Mouse (Mus musculus) midbrain, embryonic 15.5 days (tissue): ENCODE measurements around the gene Map3k3. TPM values are rescaled to one million over a fixed set of nuclear protein-coding genes. Genes with fewer than 3 reads are reported as not detected.

Experiments used
- ATAC-seq: fragments of 200-750 bp; cut with Nextera tagmentation; replicated peaks from 2 replicates; pipeline ENCODE4 v1.8.0; 2017; ENCODE audit warnings: moderate TSS enrichment
- H3K27ac ChIP-seq: fragments of 300-500 bp; sonication (generic); 2 replicates; pipeline ENCODE4 v1.5.1; 2015; ENCODE audit warnings: mild to moderate bottlenecking, inconsistent platforms
- H3K27me3 ChIP-seq: fragments of 300-500 bp; sonication (generic); replicated peaks from 2 replicates; pipeline ENCODE4 v1.6.1; 2015; ENCODE audit warnings: inconsistent platforms
- H3K36me3 ChIP-seq: fragments of 300-500 bp; sonication (generic); replicated peaks from 2 replicates; pipeline ENCODE4 v1.6.1; 2015; ENCODE audit warnings: inconsistent platforms
- H3K4me1 ChIP-seq: fragments of 300-500 bp; sonication (generic); 2 replicates; pipeline ENCODE4 v1.6.1; 2015; ENCODE audit warnings: inconsistent platforms
- H3K4me2 ChIP-seq: fragments of 300-500 bp; sonication (generic); 2 replicates; pipeline ENCODE4 v1.6.1; 2015; ENCODE audit warnings: inconsistent platforms, mild to moderate bottlenecking, moderate library complexity
- H3K4me3 ChIP-seq: fragments of 300-500 bp; sonication (generic); 2 replicates; pipeline ENCODE4 v1.5.1; 2015; ENCODE audit warnings: mild to moderate bottlenecking, inconsistent platforms
- H3K9ac ChIP-seq: fragments of 300-500 bp; sonication (generic); 2 replicates; pipeline ENCODE4 v1.6.1; 2015; ENCODE audit warnings: mild to moderate bottlenecking, inconsistent platforms
- H3K9me3 ChIP-seq: fragments of 300-500 bp; sonication (generic); 2 replicates; pipeline ENCODE4 v1.6.1; 2016; ENCODE audit warnings: inconsistent platforms
- WGBS: fragments of 180-500 bp; shearing (Covaris S2); methylation state at CpG from one replicate; pipeline ENCODE4 v1.1.7; 2015; ENCODE audit warnings: mixed read lengths; 5-methylcytosine and 5-hydroxymethylcytosine counted together
- polyA plus RNA-seq: library from polyadenylated mRNA; unstranded; fragments of >200 nt; fragmentation: Nextera tagmentation; extraction: Ambion mirVana; gene quantifications from 2 replicates; pipeline ENCODE4 v1.2.1, GENCODE M21; 2015

Map3k3 gene
- polyA plus RNA-seq, 1 experiment from 2014 or later: 13.7 TPM

DNA sequence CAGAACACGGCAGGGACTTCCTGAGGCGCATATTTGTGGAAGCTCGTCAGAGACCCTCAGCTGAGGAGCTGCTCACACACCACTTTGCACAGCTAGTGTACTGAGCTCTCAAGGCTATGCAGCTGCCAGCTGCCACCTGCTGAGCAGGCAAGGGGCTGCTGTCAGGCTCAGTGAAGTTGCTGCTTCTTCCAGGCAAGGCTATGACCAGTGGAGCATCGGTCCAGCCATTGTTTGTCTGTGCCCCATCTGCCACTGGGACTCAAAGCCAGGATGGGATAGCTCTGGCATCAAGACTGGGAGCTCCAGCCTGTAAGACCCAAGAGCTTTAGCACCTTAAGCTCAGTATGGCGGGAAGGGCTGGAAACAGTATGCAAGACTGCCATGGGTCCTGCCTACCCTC is 69.7 kb downstream of the Map3k3 start:
- WGBS: 66% methylated on average over 5 of the region's 5 CpGs
- no peak overlapping the region for H3K27ac ChIP-seq
- ATAC-seq: no peak
- no peaks in the 10 kb centered on the region for H3K9me3 ChIP-seq
- no peak overlapping the region for H3K4me2 ChIP-seq
- H3K4me1 ChIP-seq: peaks cover 20% of the 10 kb centered on the region
- no peaks in the 10 kb centered on the region for H3K27me3 ChIP-seq
- no peak overlapping the region for H3K9ac ChIP-seq
- no peak overlapping the region for H3K4me3 ChIP-seq
- peaks cover 36% of the 10 kb centered on the region for H3K36me3 ChIP-seq

DNA sequence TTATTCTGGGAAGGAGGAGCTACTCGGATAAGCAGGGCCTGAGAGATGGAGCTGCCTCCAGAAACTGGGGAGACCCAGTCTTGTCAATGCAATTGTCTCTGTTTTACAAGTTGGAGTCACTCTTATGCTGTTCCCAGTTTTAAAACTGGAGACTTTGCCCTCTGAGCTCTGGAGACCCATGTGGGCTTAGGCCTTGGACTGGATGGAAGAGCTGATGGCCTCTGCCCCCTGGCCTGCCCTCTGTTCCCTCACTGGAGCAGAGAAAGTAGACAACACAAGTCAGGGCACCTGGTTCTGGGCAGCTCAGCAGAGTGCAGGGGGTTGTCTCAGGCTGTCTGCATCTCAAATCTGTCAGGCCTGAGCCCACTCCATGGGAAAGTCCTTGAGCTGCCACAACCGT is 70.4 kb downstream of the Map3k3 start:
- H3K4me3 ChIP-seq: no peak overlapping the region
- no peaks in the 10 kb centered on the region for H3K9me3 ChIP-seq
- ATAC-seq: no peak
- 0 out of 2 replicates have a peak overlapping the region, but pooled peaks have one; percentile 12 for H3K27ac ChIP-seq
- H3K9ac ChIP-seq: no peak overlapping the region
- H3K27me3 ChIP-seq: no peaks in the 10 kb centered on the region
- 75% methylated on average over 2 of the region's 2 CpGs for WGBS
- no peak overlapping the region for H3K4me2 ChIP-seq
- peaks cover 27% of the 10 kb centered on the region for H3K4me1 ChIP-seq
- H3K36me3 ChIP-seq: peaks cover 33% of the 10 kb centered on the region

DNA sequence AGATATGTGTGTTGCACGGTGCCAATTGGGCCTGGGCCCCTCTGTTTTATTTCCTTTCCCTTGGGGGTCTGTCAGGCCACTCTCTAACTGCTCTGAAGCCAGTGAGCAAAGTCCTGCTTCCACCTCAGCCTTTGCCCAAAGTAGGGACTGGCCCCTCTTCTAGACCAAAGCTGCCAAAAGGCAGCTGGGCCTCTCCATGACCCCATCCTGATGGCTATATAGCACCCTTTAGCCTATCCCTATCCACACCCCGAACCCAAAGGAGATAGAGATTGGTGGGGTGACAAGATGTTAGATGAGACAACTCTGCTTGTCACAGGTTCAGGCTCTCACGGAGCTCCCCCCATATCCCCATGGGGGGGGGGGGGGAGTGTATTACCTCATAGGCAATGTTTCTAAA is 71.3 kb downstream of the Map3k3 start:
- H3K4me3 ChIP-seq: no peak overlapping the region
- H3K36me3 ChIP-seq: peaks cover 24% of the 10 kb centered on the region
- WGBS: 77% methylated on average over 3 of the region's 3 CpGs
- H3K9ac ChIP-seq: no peak overlapping the region
- no peaks in the 10 kb centered on the region for H3K27me3 ChIP-seq
- H3K4me2 ChIP-seq: no peak overlapping the region
- ATAC-seq: no peak
- H3K27ac ChIP-seq: 0 out of 2 replicates have a peak overlapping the region, but pooled peaks have one; percentile 1
- H3K4me1 ChIP-seq: peaks cover 30% of the 10 kb centered on the region
- H3K9me3 ChIP-seq: no peaks in the 10 kb centered on the region

GRCm38 (mm10) chr11:106156257-106156656 is 71.8 kb downstream of the Map3k3 start:
- Histone ChIP-seq H3K9me3 (no peaks in the 10 kb centered on the region), H3K27me3 (no peaks in the 10 kb centered on the region), H3K4me2 (no peak overlapping the region), H3K27ac (no peak overlapping the region; the same call in 1 of the 2 replicates), H3K4me1 (peaks cover 35% of the 10 kb centered on the region), H3K4me3 (no peak overlapping the region), H3K36me3 (peaks cover 21% of the 10 kb centered on the region; the same call in 1 of the 2 replicates), H3K9ac (no peak overlapping the region)
- no peak for ATAC-seq
- 81% methylated on average over 1 of the region's 1 CpGs for WGBS

DNA sequence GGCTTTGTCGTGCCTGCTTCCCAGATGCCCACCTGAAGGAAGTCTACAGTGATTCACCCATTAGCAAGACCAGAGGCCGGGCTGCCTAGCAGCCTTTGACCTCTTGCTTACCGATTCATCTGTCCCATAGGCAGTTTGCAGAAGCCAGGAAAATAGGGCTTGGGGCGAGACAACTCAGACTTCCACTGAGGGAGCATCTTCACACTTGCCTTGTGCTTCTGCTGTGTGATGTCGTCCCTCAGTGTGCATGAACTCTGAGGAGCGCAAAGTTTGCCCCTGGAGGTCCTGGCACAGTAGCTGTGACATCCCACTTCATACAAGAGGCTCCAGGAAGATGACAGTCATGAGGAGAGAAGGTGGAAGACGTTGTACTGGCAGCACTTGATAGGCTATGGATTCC is 72.7 kb downstream of the Map3k3 start:
- Histone ChIP-seq H3K4me1 (peaks cover 41% of the 10 kb centered on the region), H3K27ac (no peak overlapping the region), H3K4me2 (no peak overlapping the region), H3K36me3 (peaks cover 17% of the 10 kb centered on the region; the same call in 1 of the 2 replicates), H3K27me3 (no peaks in the 10 kb centered on the region), H3K9me3 (no peaks in the 10 kb centered on the region), H3K9ac (no peak overlapping the region), H3K4me3 (no peak overlapping the region)
- no peak for ATAC-seq
- 90% methylated on average over 7 of the region's 7 CpGs for WGBS

DNA sequence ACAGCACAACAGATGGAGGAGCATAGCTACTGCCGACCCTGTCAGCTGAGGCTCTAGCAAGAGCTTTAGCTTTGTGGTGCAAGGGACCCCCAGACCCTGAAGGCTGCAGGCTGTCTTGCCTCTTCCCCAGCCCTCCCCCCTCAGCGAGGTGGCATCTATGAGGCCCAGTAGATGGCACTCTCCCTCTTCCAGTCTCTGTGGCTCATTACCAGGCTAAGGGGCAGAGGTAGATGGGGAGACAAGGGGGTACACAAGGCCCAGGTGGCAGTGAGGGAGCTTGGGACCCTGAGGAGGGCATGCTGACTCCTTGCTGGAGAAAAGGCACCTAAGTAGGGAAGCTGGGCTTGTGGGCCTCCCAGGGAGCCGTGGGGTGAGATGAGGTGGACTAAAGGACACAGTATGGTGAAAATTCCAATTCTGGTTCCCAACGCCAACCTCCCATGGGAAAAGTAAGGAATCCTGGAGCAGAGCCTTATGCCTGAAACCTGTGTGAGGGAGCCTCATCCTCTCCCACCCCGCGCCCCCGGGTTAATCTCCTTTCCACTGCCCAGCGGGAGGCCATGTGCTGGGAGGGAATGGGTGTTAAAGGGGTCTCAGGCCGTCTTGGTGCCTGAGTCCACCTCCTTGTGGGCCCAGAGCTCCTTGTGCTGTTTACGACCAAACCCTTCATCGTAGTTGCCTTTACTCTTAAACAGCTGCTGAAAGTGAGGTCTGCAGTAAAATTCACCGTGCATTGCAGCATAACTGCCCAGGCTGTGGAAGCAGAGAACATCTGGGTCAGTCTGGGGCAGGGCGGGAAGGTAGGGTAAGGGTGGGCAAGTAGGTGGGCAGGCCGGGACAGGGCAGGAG is 73.9 kb downstream of the Map3k3 start:
- peak overlapping the region; percentile 72 for H3K4me2 ChIP-seq
- H3K9ac ChIP-seq: peak overlapping the region; percentile 95
- WGBS: 56% methylated on average over 14 of the region's 14 CpGs
- ATAC-seq: no peak
- H3K27ac ChIP-seq: peak overlapping the region; percentile 99; the same call in 1 of the 2 replicates
- H3K27me3 ChIP-seq: no peaks in the 10 kb centered on the region
- peaks cover 41% of the 10 kb centered on the region for H3K4me1 ChIP-seq
- no peaks in the 10 kb centered on the region for H3K9me3 ChIP-seq
- peak overlapping the region; percentile 86 for H3K4me3 ChIP-seq
- peaks cover 12% of the 10 kb centered on the region; the same call in 1 of the 2 replicates for H3K36me3 ChIP-seq

DNA sequence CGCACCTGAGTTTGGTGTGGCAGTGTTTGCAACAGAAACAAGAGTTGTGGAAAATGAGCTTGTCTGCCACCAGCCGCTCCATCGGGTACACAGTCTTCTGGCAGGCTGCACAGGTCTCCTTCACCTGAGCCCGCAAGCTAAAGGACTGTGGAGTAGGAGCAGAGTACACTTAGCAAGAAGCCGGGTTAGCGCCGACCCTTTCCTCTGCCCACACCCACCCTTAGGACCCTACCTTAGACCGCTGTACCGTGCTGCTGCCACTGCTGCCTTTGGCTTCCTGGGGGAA is 74.5 kb downstream of the Map3k3 start:
- H3K4me1 ChIP-seq: peaks cover 41% of the 10 kb centered on the region
- no peaks in the 10 kb centered on the region for H3K27me3 ChIP-seq
- H3K4me3 ChIP-seq: peak overlapping the region; percentile 86
- peaks cover 15% of the 10 kb centered on the region; the same call in 1 of the 2 replicates for H3K36me3 ChIP-seq
- peak overlapping the region; percentile 99 for H3K27ac ChIP-seq
- WGBS: 35% methylated on average over 9 of the region's 9 CpGs
- peak overlapping the region; percentile 72 for H3K4me2 ChIP-seq
- H3K9me3 ChIP-seq: no peaks in the 10 kb centered on the region
- peak; percentile 22; the same call in 1 of the 2 replicates for ATAC-seq
- peak overlapping the region; percentile 95 for H3K9ac ChIP-seq

DNA sequence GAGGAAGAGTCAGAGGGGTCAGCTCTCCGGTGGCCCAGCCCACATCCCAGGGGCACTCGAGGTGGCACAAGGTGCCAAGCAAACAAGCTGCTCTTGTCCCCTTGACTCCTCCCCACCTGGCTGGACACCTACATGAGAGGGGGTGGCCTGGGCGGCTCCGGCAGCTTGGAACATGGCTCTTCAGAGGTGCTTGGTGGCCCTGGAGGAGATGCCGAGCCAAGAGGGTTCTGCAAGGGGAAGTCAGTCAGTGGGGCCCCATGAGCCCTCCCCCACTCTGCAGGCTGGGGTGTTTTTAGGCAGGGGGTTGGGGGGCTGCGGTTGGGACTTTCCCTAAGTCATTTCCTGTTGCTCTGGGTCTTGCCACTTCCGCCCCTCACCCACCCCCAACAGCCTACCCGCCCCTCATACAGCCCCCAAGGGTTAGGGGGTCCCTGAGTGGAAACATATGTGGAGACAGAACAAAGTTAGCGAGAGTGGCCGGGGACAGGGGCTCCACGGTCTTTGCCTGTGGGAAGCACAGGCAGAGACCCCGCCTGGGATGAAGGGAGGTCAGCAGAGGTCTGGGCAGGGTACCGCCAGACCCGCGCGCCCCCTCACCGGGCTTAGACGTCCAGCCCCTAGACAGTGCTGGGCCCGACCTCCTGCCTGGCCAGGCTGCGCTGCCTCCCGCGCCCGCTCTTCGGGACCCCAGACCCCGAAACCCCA is 75.0 kb downstream of the Map3k3 start:
- peak overlapping the region; percentile 86 for H3K4me3 ChIP-seq
- no peaks in the 10 kb centered on the region for H3K9me3 ChIP-seq
- 1% methylated on average over 25 of the region's 25 CpGs for WGBS
- ATAC-seq: peak; percentile 73
- peaks cover 41% of the 10 kb centered on the region for H3K4me1 ChIP-seq
- H3K27ac ChIP-seq: peak overlapping the region; percentile 99
- H3K9ac ChIP-seq: peak overlapping the region; percentile 95
- peaks cover 15% of the 10 kb centered on the region; the same call in 1 of the 2 replicates for H3K36me3 ChIP-seq
- peak overlapping the region; percentile 72 for H3K4me2 ChIP-seq
- no peaks in the 10 kb centered on the region for H3K27me3 ChIP-seq

DNA sequence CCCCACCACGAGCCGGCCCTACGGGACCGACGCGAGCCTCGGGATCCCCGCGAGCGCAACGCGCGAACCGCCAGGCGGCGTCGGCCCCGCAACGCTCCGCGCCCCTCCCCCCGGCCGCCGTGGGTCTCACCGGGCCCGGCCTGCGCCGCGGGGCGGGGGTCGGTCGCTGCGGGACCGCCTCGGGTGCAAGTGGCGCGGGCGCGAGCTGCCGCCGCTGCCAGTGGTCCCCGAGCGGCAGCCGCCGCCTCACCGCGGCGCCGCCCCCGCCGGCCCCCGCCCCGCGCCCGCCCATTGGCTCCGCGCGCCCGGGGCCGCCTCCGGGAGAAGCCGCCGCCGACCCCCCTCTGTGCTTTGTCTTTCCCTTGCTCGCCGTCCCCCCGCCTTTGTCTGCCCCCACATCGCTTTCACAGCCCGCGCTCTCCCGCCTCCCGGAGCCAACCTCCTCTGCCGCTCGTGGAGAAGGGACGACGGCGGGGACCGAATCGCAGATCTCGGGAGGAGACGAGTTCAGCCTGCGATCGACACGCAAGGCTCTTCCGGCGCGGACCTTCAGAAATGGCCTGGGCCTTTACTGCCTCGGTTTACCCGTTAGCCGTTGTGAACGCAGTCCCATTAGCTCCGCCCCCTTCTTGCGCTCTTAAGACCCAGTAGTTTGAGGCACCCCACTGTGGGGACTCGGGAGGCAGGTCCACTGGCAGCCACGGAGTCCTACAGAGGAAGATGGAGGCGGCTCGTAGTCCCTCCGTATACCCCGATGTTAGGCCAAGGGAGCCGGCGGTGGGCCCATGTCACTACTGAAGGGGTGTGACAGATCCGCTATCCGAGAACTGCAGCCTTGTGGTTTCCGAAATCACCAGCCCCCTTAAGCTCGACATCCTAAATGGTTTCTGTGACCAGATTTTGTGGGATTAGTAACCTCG is 75.8 kb downstream of the Map3k3 start:
- Histone ChIP-seq H3K27me3 (no peaks in the 10 kb centered on the region), H3K9ac (peak overlapping the region; percentile 95), H3K27ac (peak overlapping the region; percentile 99), H3K36me3 (peaks cover 11% of the 10 kb centered on the region; the same call in 1 of the 2 replicates), H3K9me3 (no peaks in the 10 kb centered on the region), H3K4me3 (peak overlapping the region; percentile 86), H3K4me2 (peak overlapping the region; percentile 72), H3K4me1 (peaks cover 41% of the 10 kb centered on the region)
- WGBS: under 1% methylated on average over 97 of the region's 106 CpGs
- ATAC-seq: peak; percentile 69

GRCm38 (mm10) chr11:106160841-106161721 is 76.7 kb downstream of the Map3k3 start, which contains the start of the genes Gm10840 and Limd2:
Gm10840 (plus strand) TSS chr11:106160850.
Limd2 (minus strand) TSS chr11:106160860.
- WGBS: 21% methylated on average over 22 of the region's 22 CpGs
- Histone ChIP-seq H3K9ac (peak within 1 kb of the TSS; percentile 95), H3K4me2 (peak within 1 kb of the TSS; percentile 72), H3K4me1 (peaks cover 37% of the 10 kb centered on the region), H3K27ac (peak within 1 kb of the TSS; percentile 99), H3K9me3 (no peaks in the 10 kb centered on the region), H3K36me3 (peaks cover 11% of the 10 kb centered on the region; the same call in 1 of the 2 replicates), H3K27me3 (no peaks in the 10 kb centered on the region), H3K4me3 (peak within 1 kb of the TSS; percentile 86)
- ATAC-seq: peak; percentile 28

DNA sequence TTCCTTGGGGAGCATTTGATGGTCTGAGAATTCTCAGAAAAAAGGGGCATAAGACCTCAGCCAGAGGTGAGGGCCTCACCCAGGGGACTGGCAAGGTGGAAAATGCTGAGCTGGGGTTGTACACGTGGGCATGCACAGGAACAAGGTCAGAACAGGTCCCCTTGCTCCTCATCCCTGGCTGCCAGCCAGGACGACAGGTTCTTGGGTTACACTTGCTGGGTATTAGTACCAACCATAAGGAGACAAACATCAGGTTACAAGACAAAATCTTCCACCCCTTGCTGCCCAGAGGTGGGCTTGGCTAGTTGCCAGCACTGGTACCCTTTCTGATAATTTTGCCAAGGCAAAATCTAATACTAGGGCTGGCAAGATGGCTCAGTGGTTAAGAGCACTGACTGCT is 77.8 kb downstream of the Map3k3 start:
- H3K4me2 ChIP-seq: no peak overlapping the region
- H3K27ac ChIP-seq: no peak overlapping the region

More for the DNA sequence above, 77.8 kb downstream of the Map3k3 start:
- Histone ChIP-seq H3K9ac (no peak overlapping the region), H3K27me3 (no peaks in the 10 kb centered on the region), H3K9me3 (no peaks in the 10 kb centered on the region), H3K36me3 (peaks cover 14% of the 10 kb centered on the region; the same call in 1 of the 2 replicates), H3K4me3 (no peak overlapping the region), H3K4me1 (peaks cover 34% of the 10 kb centered on the region)
- WGBS: 92% methylated on average over 2 of the region's 2 CpGs
- no peak for ATAC-seq
